Mouse (Mus musculus) hindbrain, embryonic 11.5 days (tissue): Measurements from ENCODE around the gene Med18. TPM values are rescaled to one million over a fixed set of nuclear protein-coding genes. Genes with fewer than 3 reads are reported as not detected.

Experiments used
- ATAC-seq: fragments of 200-750 bp; cut with Nextera tagmentation; 2 replicates; pipeline ENCODE4 v1.8.0; 2017; ENCODE audit warnings: mild to moderate bottlenecking, moderate TSS enrichment, moderate library complexity; ENCODE audit not compliant: low FRiP score
- DNase-seq: peaks from one replicate; pipeline ENCODE4 v3.0.0-alpha.2; 2015; ENCODE audit warnings: low spot score
- H3K27ac ChIP-seq: fragments of 300-500 bp; sonication (generic); 2 replicates; pipeline ENCODE4 v1.5.1; 2014; ENCODE audit warnings: mild to moderate bottlenecking, low read depth, low read length
- H3K27me3 ChIP-seq: fragments of 300-500 bp; sonication (generic); 2 replicates; pipeline ENCODE4 v1.6.1; 2014; ENCODE audit warnings: mild to moderate bottlenecking, low read length, moderate library complexity, mixed read lengths; ENCODE audit not compliant: control insufficient read depth, insufficient read depth
- H3K36me3 ChIP-seq: fragments of 300-500 bp; sonication (generic); 2 replicates; pipeline ENCODE4 v1.6.1; 2014; ENCODE audit warnings: mild to moderate bottlenecking, low read length, moderate library complexity, mixed read lengths; ENCODE audit not compliant: control insufficient read depth, insufficient read depth
- H3K4me1 ChIP-seq: fragments of 300-500 bp; sonication (generic); replicated peaks from 2 replicates; pipeline ENCODE4 v1.6.1; 2014; ENCODE audit warnings: low read length, mixed read lengths; ENCODE audit not compliant: control insufficient read depth, insufficient read depth
- H3K4me2 ChIP-seq: fragments of 300-500 bp; sonication (generic); replicated peaks from 2 replicates; pipeline ENCODE4 v1.6.1; 2014; ENCODE audit warnings: mild to moderate bottlenecking, low read depth, low read length
- H3K4me3 ChIP-seq: fragments of 300-500 bp; sonication (generic); 2 replicates; pipeline ENCODE4 v1.5.1; 2014; ENCODE audit warnings: low read depth, low read length
- H3K9ac ChIP-seq: fragments of 300-500 bp; sonication (generic); 2 replicates; pipeline ENCODE4 v1.6.1; 2014; ENCODE audit warnings: low read depth, low read length
- H3K9me3 ChIP-seq: fragments of 300-500 bp; sonication (generic); 2 replicates; pipeline ENCODE4 v1.6.1; 2016; ENCODE audit warnings: low read length; ENCODE audit not compliant: control insufficient read depth
- WGBS: fragments of 180-500 bp; shearing (Covaris S2); extraction: QIAGEN DNeasy Blood & Tissue Kit; methylation state at CpG from one replicate; pipeline ENCODE4 v1.1.7; 2014; 5-methylcytosine and 5-hydroxymethylcytosine counted together
- polyA plus RNA-seq: library from polyadenylated mRNA; unstranded; fragments of >200 nt; fragmentation: Nextera tagmentation; extraction: Ambion mirVana; gene quantifications from 2 replicates; pipeline ENCODE4 v1.2.1, GENCODE M21; 2014

Med18 gene
- polyA plus RNA-seq, 1 experiment from 2014 or later: 24.6 TPM

DNA sequence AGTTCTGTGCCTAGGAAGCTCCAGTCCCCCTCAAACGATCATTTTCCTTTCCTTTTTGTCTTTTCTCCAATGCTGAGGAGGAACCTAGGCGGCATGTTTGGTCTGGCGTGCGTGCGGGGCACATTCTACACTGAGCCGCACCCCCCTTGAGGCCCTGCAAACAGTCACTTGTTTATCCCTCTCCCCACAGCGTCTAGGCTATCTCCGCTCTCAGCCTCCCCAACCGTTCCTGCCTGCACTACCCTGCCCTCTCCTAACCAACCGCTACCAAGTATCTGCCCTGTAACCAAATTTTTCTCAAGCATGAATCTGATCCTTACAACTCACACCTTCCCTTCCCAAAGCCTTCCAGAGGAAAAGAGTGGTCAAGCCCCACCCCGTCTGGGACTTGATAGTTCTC is 39.6 kb upstream of the Med18 start:
- DNase-seq (no peak), ATAC-seq (no peak)
- Histone ChIP-seq H3K36me3 (no peaks in the 10 kb centered on the region), H3K4me1 (0 out of 2 replicates have a peak, but pooled peaks cover 2% of the 10 kb centered on the region), H3K9ac (no peak overlapping the region), H3K9me3 (no peaks in the 10 kb centered on the region), H3K4me3 (no peak overlapping the region), H3K27me3 (no peaks in the 10 kb centered on the region), H3K4me2 (no peak overlapping the region), H3K27ac (no peak overlapping the region)
- 85% methylated on average over 11 of the region's 11 CpGs for WGBS

GRCm38 (mm10) chr4:132501639-132502038 is 37.9 kb upstream of the Med18 start:
- H3K9me3 ChIP-seq: no peaks in the 10 kb centered on the region
- DNase-seq (no peak), ATAC-seq (no peak)
- no peak overlapping the region for H3K4me3 ChIP-seq
- H3K36me3 ChIP-seq: no peaks in the 10 kb centered on the region
- no peak overlapping the region for H3K9ac ChIP-seq
- H3K4me1 ChIP-seq: no peaks in the 10 kb centered on the region
- 99% methylated on average over 6 of the region's 6 CpGs for WGBS
- H3K27ac ChIP-seq: no peak overlapping the region
- no peaks in the 10 kb centered on the region for H3K27me3 ChIP-seq
- no peak overlapping the region for H3K4me2 ChIP-seq

DNA sequence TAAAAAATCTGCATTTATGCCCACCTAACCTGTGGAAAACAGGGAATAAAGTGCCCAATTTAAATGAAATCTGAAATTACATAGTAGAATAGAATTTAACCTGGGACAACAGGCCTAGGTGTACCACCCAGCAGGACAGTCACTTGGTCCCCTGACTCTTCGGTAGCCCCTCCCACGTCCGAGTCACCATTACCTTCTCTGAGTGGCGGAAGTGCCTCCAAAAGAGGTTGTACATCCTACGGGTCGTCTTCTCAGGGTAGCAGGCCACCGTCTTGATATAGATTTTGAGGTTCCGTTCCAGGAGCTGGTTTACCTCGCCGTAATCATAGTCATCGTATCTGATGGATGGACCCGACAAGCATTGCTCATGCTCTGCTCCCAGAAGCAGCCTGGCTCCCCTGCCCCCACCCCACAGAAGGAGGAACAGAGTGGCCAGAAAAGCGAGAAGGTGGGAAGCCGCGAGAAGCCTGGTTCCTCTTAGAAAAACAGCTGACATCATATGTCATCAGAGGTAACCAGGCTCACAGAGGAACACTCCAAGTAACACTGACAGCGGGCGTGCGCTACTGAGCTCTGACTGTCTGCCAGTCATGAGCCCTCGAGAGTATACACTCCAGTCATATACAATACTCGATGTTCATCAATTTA is 30.7 kb upstream of the Med18 start:
- ATAC-seq: no peak
- no peaks in the 10 kb centered on the region for H3K9me3 ChIP-seq
- H3K4me1 ChIP-seq: no peaks in the 10 kb centered on the region
- no peaks in the 10 kb centered on the region for H3K36me3 ChIP-seq
- no peak overlapping the region for H3K4me3 ChIP-seq
- no peak overlapping the region for H3K27ac ChIP-seq
- no peak for DNase-seq
- H3K9ac ChIP-seq: no peak overlapping the region
- 93% methylated on average over 20 of the region's 20 CpGs for WGBS
- no peaks in the 10 kb centered on the region for H3K27me3 ChIP-seq
- no peak overlapping the region for H3K4me2 ChIP-seq

DNA sequence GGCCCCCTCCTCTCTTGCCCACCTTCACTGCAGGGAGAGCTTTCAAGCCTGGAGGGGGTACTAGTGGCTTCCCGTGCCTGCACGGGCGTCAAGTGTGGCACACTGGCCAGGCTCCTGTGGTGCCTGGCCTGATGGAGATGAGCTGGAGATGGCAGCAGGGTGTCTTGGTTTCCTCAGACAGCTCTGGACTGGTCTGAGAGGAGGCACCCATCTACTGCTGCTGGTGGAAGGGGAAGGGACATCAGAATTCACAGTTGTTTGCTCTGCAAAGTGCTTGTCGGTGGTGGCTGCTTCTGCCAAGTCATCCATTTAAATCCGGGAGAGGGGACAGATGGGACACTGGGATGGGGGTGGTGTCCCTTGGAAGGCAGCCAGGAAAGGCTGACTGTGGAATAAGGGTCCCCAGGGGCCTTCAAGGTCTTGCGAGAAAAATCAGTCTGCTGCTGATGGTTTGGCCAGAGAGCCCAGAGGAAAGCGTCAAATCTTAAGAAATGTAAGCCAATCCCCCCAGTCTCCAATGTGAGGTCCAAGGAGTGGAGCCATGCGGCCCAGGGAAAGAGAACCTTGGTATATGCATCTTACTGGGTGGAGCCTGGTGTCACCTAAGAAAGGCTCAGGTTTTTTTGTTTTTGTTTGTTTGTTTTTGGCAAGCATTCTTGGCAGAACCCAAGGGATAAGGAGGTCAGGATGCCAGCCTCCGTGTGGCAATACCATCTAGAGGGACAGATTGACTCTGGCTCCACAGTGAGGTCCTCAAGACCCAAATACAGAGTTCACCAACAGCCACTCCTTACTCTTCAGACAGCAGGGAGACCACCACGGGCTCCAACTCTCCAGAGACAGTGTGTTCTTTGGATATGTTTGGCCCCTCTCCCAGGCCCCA is 28.7 kb upstream of the Med18 start:
- no peaks in the 10 kb centered on the region for H3K36me3 ChIP-seq
- H3K9ac ChIP-seq: no peak overlapping the region
- 79% methylated on average over 10 of the region's 10 CpGs for WGBS
- H3K27me3 ChIP-seq: no peaks in the 10 kb centered on the region
- no peak for DNase-seq
- no peak for ATAC-seq
- no peak overlapping the region for H3K4me2 ChIP-seq
- H3K4me1 ChIP-seq: no peaks in the 10 kb centered on the region
- no peak overlapping the region for H3K4me3 ChIP-seq
- H3K9me3 ChIP-seq: no peaks in the 10 kb centered on the region
- H3K27ac ChIP-seq: no peak overlapping the region

GRCm38 (mm10) chr4:132491748-132492147 is 28.0 kb upstream of the Med18 start:
- H3K4me2 ChIP-seq: no peak overlapping the region
- no peaks in the 10 kb centered on the region for H3K9me3 ChIP-seq
- WGBS: 88% methylated on average over 6 of the region's 6 CpGs
- H3K4me3 ChIP-seq: no peak overlapping the region
- DNase-seq (no peak), ATAC-seq (no peak)
- H3K27ac ChIP-seq: no peak overlapping the region
- no peak overlapping the region for H3K9ac ChIP-seq
- H3K36me3 ChIP-seq: no peaks in the 10 kb centered on the region
- H3K27me3 ChIP-seq: no peaks in the 10 kb centered on the region
- H3K4me1 ChIP-seq: no peaks in the 10 kb centered on the region

GRCm38 (mm10) chr4:132491057-132491456 is 27.3 kb upstream of the Med18 start:
- no peaks in the 10 kb centered on the region for H3K9me3 ChIP-seq
- ATAC-seq (no peak), DNase-seq (no peak)
- H3K36me3 ChIP-seq: no peaks in the 10 kb centered on the region
- H3K27ac ChIP-seq: no peak overlapping the region
- no peaks in the 10 kb centered on the region for H3K4me1 ChIP-seq
- H3K9ac ChIP-seq: no peak overlapping the region
- no peak overlapping the region for H3K4me3 ChIP-seq
- 96% methylated on average over 8 of the region's 8 CpGs for WGBS
- H3K4me2 ChIP-seq: no peak overlapping the region
- H3K27me3 ChIP-seq: no peaks in the 10 kb centered on the region

DNA sequence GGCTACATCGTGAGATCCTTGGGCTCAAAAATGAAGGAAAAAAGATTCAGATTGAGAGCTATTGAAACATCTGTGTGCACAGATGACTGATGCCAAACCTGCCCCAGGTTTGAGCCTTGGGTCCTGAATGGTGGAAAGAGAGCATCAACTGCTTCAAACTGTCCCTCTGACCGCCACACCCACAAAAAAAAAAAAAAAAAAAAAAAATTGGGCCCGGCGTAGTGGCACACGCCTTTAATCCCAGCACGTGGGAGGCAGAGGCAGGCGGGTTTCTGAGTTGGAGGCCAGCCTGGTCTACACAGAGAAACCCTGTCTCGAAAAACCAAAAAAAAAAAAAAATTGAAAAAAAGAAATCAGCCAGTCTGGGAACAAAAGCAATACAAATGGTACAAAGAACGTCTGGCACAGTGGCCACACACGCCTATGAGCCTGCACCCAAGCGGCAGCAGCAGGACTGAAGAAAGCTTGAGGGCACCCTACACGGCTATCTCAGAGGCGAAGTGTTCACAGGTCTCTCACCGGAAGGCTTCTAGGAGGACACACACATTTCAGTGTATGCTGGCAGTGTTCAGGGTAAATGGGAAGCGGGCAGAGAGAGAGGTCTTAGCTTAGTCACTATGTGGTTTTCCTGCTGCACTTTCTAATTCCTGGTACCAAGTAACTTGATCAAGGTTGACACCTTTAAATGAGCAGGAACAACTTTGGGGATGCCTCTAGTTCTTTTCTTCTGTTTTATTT is 26.7 kb upstream of the Med18 start:
- no peak overlapping the region for H3K4me3 ChIP-seq
- no peak overlapping the region for H3K4me2 ChIP-seq
- 92% methylated on average over 15 of the region's 15 CpGs for WGBS
- no peak overlapping the region for H3K27ac ChIP-seq
- H3K9ac ChIP-seq: no peak overlapping the region
- no peaks in the 10 kb centered on the region for H3K36me3 ChIP-seq
- H3K27me3 ChIP-seq: no peaks in the 10 kb centered on the region
- DNase-seq: no peak
- ATAC-seq: no peak
- no peaks in the 10 kb centered on the region for H3K4me1 ChIP-seq
- no peaks in the 10 kb centered on the region for H3K9me3 ChIP-seq

- Histone ChIP-seq H3K36me3 (no peaks in the 10 kb centered on the region), H3K9me3 (no peaks in the 10 kb centered on the region), H3K27me3 (no peaks in the 10 kb centered on the region), H3K4me1 (no peaks in the 10 kb centered on the region), H3K4me2 (no peak overlapping the region), H3K9ac (no peak overlapping the region), H3K27ac (no peak overlapping the region), H3K4me3 (no peak overlapping the region)
- ATAC-seq (no peak), DNase-seq (no peak)
- WGBS: 85% methylated on average over 6 of the region's 6 CpGs
These were observed 25.3 kb upstream of the Med18 start for GRCm38 (mm10) chr4:132488976-132489375.
